Mouse (Mus musculus) megakaryocyte-erythroid progenitor cell, adult 5 weeks (primary cell): ENCODE data around the gene Gapt. TPM values are rescaled to one million over a fixed set of nuclear protein-coding genes. Genes with fewer than 3 reads are reported as not detected.

ENCODE experiments used
- polyA plus RNA-seq: library from polyadenylated mRNA; stranded (reverse); fragments of >175 nt; gene quantifications from 2 replicates; pipeline ENCODE4 v1.2.3, GENCODE M21; 2012

Gene Gapt
- 1.3 and 4.4 TPM in 2 replicates for polyA plus RNA-seq

GRCm38 (mm10) chr13:110356941-110357340 lies at the start of gene Gapt:
Gene Gapt, minus strand, starts transcription at chr13:110357199.

DNA sequence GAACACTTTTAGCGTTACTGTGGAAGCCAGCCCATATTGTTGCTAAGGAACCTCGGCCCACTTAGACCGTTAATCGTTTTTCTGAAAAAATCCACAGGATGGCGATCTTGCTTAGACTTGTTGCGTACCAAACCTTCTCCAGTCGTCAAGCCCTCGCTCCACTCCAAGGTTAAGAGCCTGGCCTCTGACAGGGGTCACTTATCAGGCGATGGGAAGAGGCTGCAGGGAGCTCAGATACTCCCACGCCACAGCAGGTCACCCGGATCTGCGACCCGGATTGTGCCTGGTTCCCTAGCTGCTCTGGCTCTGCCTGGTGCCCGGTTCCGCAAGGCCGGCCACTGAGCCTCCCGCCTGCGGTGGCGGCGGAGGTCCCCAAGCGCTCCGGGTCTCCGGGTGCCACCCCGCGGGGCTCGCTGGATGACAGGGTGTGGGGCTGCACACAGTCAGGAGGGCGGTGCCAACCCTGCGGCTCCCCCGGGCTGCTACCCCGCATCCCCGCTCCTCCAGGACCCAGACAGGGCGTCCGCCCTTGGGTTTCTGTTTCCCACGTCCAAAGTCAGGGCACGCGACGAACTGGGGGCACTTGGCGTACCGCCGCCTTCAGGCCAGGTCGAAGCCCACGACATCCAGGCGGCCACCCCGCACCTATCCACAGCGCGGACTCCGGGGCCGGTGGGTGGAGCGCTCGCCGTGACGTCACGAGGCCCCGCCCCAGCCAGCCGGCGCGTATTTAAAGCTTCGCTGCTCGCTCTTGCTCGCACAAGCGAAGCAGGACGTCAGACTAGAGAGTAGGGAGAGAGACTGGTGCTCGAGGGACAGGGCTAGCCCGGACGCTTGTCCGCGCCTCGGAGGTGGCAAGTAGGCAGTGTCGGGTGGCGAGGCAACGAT lies 37.5 kb upstream of the Gapt start, which contains the start of gene Plk2:
Plk2 (plus strand) TSS at position 756 of the 888 bp plus-strand sequence.

Other genes with a start within 250 kb of the Gapt start
- gene Rab3c, start 76.2 kb downstream of the Gapt start, polyA plus RNA-seq: not detected in 2 replicates
- 6.8 and 7.9 TPM in 2 replicates for gene Plk2, start 37.8 kb upstream of the Gapt start, polyA plus RNA-seq